Mouse (Mus musculus): ENCODE results near the gene Lrrfip2. TPM values are rescaled to one million over a fixed set of nuclear protein-coding genes. Genes with fewer than 3 reads are reported as not detected.

Gene Lrrfip2
- total and polyA plus RNA-seq, 3 experiments = 16.6 to 30.9 (median 25.2) TPM

- no peak for TF ChIP-seq GABPA (IDR thresholded peaks at IDR 0.05; ENCODE audit: insufficient replicate concordance, low read depth, low read length)
- TF ChIP-seq MAZ (IDR thresholded peaks at IDR 0.05; ENCODE audit: low read depth, low read length) = no peak
- TF ChIP-seq TBP (conservative IDR thresholded peaks at IDR 0.05; ENCODE audit: low read depth, low read length) = peak; percentile 89
- no peak for TF ChIP-seq SMC3 (IDR thresholded peaks at IDR 0.05; ENCODE audit: low read depth, low read length)
- peak; percentile 24; the same call in 1 of the 2 replicates for TF ChIP-seq IRF4 (IDR thresholded peaks at IDR 0.05; ENCODE audit: low read depth, low read length)
- no peak; the same call in none of the 2 replicates for TF ChIP-seq MYC (IDR thresholded peaks at IDR 0.05; ENCODE audit: low read depth, low read length)
- peak; percentile 82 for TF ChIP-seq MXI1 (IDR thresholded peaks at IDR 0.05; ENCODE audit: low read depth, low read length)
- TF ChIP-seq USF2 (conservative IDR thresholded peaks at IDR 0.05; ENCODE audit: low read depth, low read length) = no peak
- no peak for TF ChIP-seq PAX5 (IDR thresholded peaks at IDR 0.05; ENCODE audit: low read length)
- peak; percentile 71 for TF ChIP-seq ELF1 (IDR thresholded peaks at IDR 0.05; ENCODE audit: low read depth, low read length)
- peak; percentile 68; the same call in 1 of the 2 replicates for TF ChIP-seq POLR2AphosphoS2 (IDR thresholded peaks at IDR 0.05; ENCODE audit: low read depth, low read length)
- 0 out of 2 replicates have a peak, but pooled peaks have one; percentile 15 for TF ChIP-seq KAT2A (IDR thresholded peaks at IDR 0.05; ENCODE audit: insufficient replicate concordance, low read length)
- TF ChIP-seq ZKSCAN1 (IDR thresholded peaks at IDR 0.05; ENCODE audit: borderline replicate concordance, low read depth, low read length) = no peak
- no peak for TF ChIP-seq ETS1 (conservative IDR thresholded peaks at IDR 0.05; ENCODE audit: low read depth, low read length)
- TF ChIP-seq SIN3A (IDR thresholded peaks at IDR 0.05; ENCODE audit: low read length) = peak; percentile 74
- TF ChIP-seq ZNF384 (IDR thresholded peaks at IDR 0.05; ENCODE audit: low read depth, low read length) = no peak
- TF ChIP-seq ZC3H11A (IDR thresholded peaks at IDR 0.05; ENCODE audit: low read depth, low read length) = no peak
- TF ChIP-seq NRF1 (IDR thresholded peaks at IDR 0.05; ENCODE audit: low read depth, low read length) = peak; percentile 94
- peak; percentile 96 for TF ChIP-seq POLR2A (IDR thresholded peaks at IDR 0.05; ENCODE audit: low read depth, low read length)
- no peak for TF ChIP-seq RCOR1 (conservative IDR thresholded peaks at IDR 0.05; ENCODE audit: low read depth, low read length)
- no peak for TF ChIP-seq RAD21 (IDR thresholded peaks at IDR 0.05; ENCODE audit: low read depth, low read length)
- TF ChIP-seq USF1 (IDR thresholded peaks at IDR 0.05; ENCODE audit: low read depth, low read length) = no peak
- 0 out of 4 replicates have a peak, but pooled peaks of 1 of the 2 experiments have one; percentile 3 for TF ChIP-seq CTCF (conservative IDR thresholded peaks at IDR 0.05 in 1 of 2, IDR thresholded peaks at IDR 0.05 in 1 of 2; ENCODE audit: low read depth in 2 of 2, low read length in 2 of 2)
- TF ChIP-seq E2F4 (IDR thresholded peaks at IDR 0.05; ENCODE audit: insufficient replicate concordance, low read depth, low read length) = peak; percentile 77; the same call in 1 of the 2 replicates
- no peak for TF ChIP-seq JUN (IDR thresholded peaks at IDR 0.05; ENCODE audit: insufficient read depth, low read depth, low read length)
- TF ChIP-seq NELFE (IDR thresholded peaks at IDR 0.05; ENCODE audit: low read depth, low read length) = peak; percentile 92
- TF ChIP-seq JUND (conservative IDR thresholded peaks at IDR 0.05; ENCODE audit: low read depth, low read length) = no peak
- 0 out of 2 replicates have a peak, but pooled peaks have one; percentile 8 for TF ChIP-seq BHLHE40 (IDR thresholded peaks at IDR 0.05; ENCODE audit: low read depth, low read length)
- no peak; the same call in 1 of the 2 replicates for TF ChIP-seq MEF2A (IDR thresholded peaks at IDR 0.05; ENCODE audit: borderline replicate concordance, low read depth, low read length)
- peak; percentile 78 for TF ChIP-seq CHD2 (IDR thresholded peaks at IDR 0.05; ENCODE audit: low read length)
- TF ChIP-seq ZMIZ1 (IDR thresholded peaks at IDR 0.05; ENCODE audit: low read depth, low read length) = peak; percentile 88
- peak; percentile 77 for TF ChIP-seq HCFC1 (IDR thresholded peaks at IDR 0.05; ENCODE audit: low read depth, low read length)
- TF ChIP-seq EP300 (IDR thresholded peaks at IDR 0.05; ENCODE audit: low read length) = no peak
- TF ChIP-seq MAFK (IDR thresholded peaks at IDR 0.05; ENCODE audit: insufficient replicate concordance, low read length) = no peak
- TF ChIP-seq MAX (IDR thresholded peaks at IDR 0.05; ENCODE audit: low read length) = no peak
- TF ChIP-seq TCF12 (IDR thresholded peaks at IDR 0.05; ENCODE audit: low read depth, low read length) = peak; percentile 61; the same call in 1 of the 2 replicates
- TF ChIP-seq CHD1 (IDR thresholded peaks at IDR 0.05; ENCODE audit: low read depth, low read length) = no peak
- TF ChIP-seq UBTF (IDR thresholded peaks at IDR 0.05; ENCODE audit: low read depth, low read length) = peak; percentile 91; the same call in 1 of the 2 replicates
- H3K9me3 ChIP-seq (replicated peaks; ENCODE audit: low read length) = no peaks in the 10 kb centered on the region
Measured at GRCm38 (mm10) chr9:111271434-111272160, 154.2 kb downstream of the Lrrfip2 start, which contains the start of the genes Mlh1 and Epm2aip1. Gene Mlh1, minus strand, starts transcription at chr9:111271791. Gene Epm2aip1, plus strand, starts transcription at chr9:111271929.

More at GRCm38 (mm10) chr9:111271434-111272160, 154.2 kb downstream of the Lrrfip2 start, which contains the start of the genes Mlh1 and Epm2aip1:
- peak within 1 kb of the TSS; percentile 87 for H3K27ac ChIP-seq (ENCODE audit: insufficient read depth, low read depth)
- peak within 1 kb of the TSS; percentile 81 for H3K9ac ChIP-seq (ENCODE audit: insufficient read depth, low read depth)
- H3K4me3 ChIP-seq (replicated peaks in 1 of 3; ENCODE audit: low read depth in 2 of 3, low read length in 2 of 3, poor library complexity in 1 of 3) = peak within 1 kb of the TSS; percentile 82 to 99 (median 92)
- H3K27me3 ChIP-seq (replicated peaks) = no peaks in the 10 kb centered on the region
- peak within 1 kb of the TSS; percentile 96 for H3K4me2 ChIP-seq (ENCODE audit: insufficient read depth, low read depth, poor library complexity, severe bottlenecking)
- in situ Hi-C loops (cut with MboI; ENCODE audit: low pct_ligation_motif_present, low pct_unique_long_range_greater_than_20kb, low sequenced_read_pairs) (loop anchor here (10.0 kb wide), 1 partner anchor 193 kb away; no protein-coding TSS in a partner anchor), dilution Hi-C loops (cut with MboI; ENCODE audit: extremely low pct_ligation_motif_present, extremely low pct_unique_long_range_greater_than_20kb, low sequenced_read_pairs) (no loop called here)
- DNase-seq (ENCODE audit: extremely low read depth) = peak; percentile 100
- peaks cover 8 to 34% of the 10 kb centered on the region in 2 experiments; a peak in 3 of 4 replicates for H3K4me1 ChIP-seq (ENCODE audit: control insufficient read depth in 1 of 2, insufficient read depth in 2 of 2)
- H3K79me2 ChIP-seq (replicated peaks; ENCODE audit: control insufficient read depth, extremely low read depth, insufficient read depth, poor library complexity, severe bottlenecking) = peaks cover 59% of the 10 kb centered on the region
- H3K36me3 ChIP-seq (replicated peaks in 1 of 2; ENCODE audit: control insufficient read depth in 1 of 2, insufficient read depth in 1 of 2, low read length in 1 of 2) = peaks cover 13 to 37% of the 10 kb centered on the region in 2 experiments
